Mouse (Mus musculus) forelimb bud, embryonic 11.5 days (tissue): ENCODE results near the gene Itsn1.

Experiments
- DNase-seq: peaks from one replicate; pipeline ENCODE4 v3.0.0-alpha.2; 2012; ENCODE audit warnings: low read depth, low spot score

Gene Itsn1

GRCm38 (mm10) chr16:91768586-91768985, 39.5 kb downstream of the Itsn1 start:
- no peak for DNase-seq

GRCm38 (mm10) chr16:91769911-91770310, 40.8 kb downstream of the Itsn1 start:
- no peak for DNase-seq

GRCm38 (mm10) chr16:91770662-91771061, 41.6 kb downstream of the Itsn1 start:
- no peak for DNase-seq

- DNase-seq, result no peak
These were observed 42.3 kb downstream of the Itsn1 start for GRCm38 (mm10) chr16:91771334-91771733.

- DNase-seq, result no peak
These were observed 43.5 kb downstream of the Itsn1 start for GRCm38 (mm10) chr16:91772586-91772985.

GRCm38 (mm10) chr16:91779576-91779975, 50.5 kb downstream of the Itsn1 start:
- no peak for DNase-seq

- no peak for DNase-seq
These were observed 51.1 kb downstream of the Itsn1 start for GRCm38 (mm10) chr16:91780151-91780550.

GRCm38 (mm10) chr16:91780826-91781225, 51.7 kb downstream of the Itsn1 start:
- DNase-seq, result no peak

GRCm38 (mm10) chr16:91783191-91783590, 54.1 kb downstream of the Itsn1 start:
- DNase-seq, result no peak

GRCm38 (mm10) chr16:91784298-91784697, 55.2 kb downstream of the Itsn1 start:
- no peak for DNase-seq

GRCm38 (mm10) chr16:91786425-91786824, 57.3 kb downstream of the Itsn1 start:
- DNase-seq, result no peak

GRCm38 (mm10) chr16:91789728-91790127, 60.6 kb downstream of the Itsn1 start:
- no peak for DNase-seq

- no peak for DNase-seq
These were observed 63.6 kb downstream of the Itsn1 start for GRCm38 (mm10) chr16:91792477-91793196.

GRCm38 (mm10) chr16:91793507-91794278, 64.6 kb downstream of the Itsn1 start:
- DNase-seq, result no peak

- DNase-seq, result no peak
These were observed 65.2 kb downstream of the Itsn1 start for GRCm38 (mm10) chr16:91794306-91794705.

- no peak for DNase-seq
These were observed 66.0 kb downstream of the Itsn1 start for GRCm38 (mm10) chr16:91795044-91795443.

- DNase-seq, result no peak
These were observed 66.5 kb downstream of the Itsn1 start for GRCm38 (mm10) chr16:91795606-91796005.

GRCm38 (mm10) chr16:91801426-91801825, 72.3 kb downstream of the Itsn1 start:
- no peak for DNase-seq

GRCm38 (mm10) chr16:91802461-91803062, 73.5 kb downstream of the Itsn1 start:
- DNase-seq, result peak; percentile 14

- DNase-seq, result no peak
These were observed 75.3 kb downstream of the Itsn1 start for GRCm38 (mm10) chr16:91804418-91804817.

GRCm38 (mm10) chr16:91804831-91805230, 75.8 kb downstream of the Itsn1 start:
- no peak for DNase-seq

GRCm38 (mm10) chr16:91810235-91810634, 81.2 kb downstream of the Itsn1 start:
- DNase-seq, result no peak

- DNase-seq, result no peak
These were observed 82.3 kb downstream of the Itsn1 start for GRCm38 (mm10) chr16:91811339-91811738.
